Mouse (Mus musculus) lung, adult 2 months (tissue): ENCODE measurements around the gene Irak2.

Experiments used
- CTCF ChIP-seq: fragments of 200-500 bp; IDR thresholded peaks from 2 replicates; pipeline ENCODE4 v1.5.1; 2011; ENCODE audit warnings: mild to moderate bottlenecking, low read length, control low read depth; ENCODE audit not compliant: insufficient read depth
- POLR2A ChIP-seq: fragments of 200-500 bp; IDR thresholded peaks from 2 replicates; pipeline ENCODE4 v1.6.1; 2011; ENCODE audit warnings: low read depth, mild to moderate bottlenecking, control low read depth, low read length, borderline replicate concordance; ENCODE audit errors: extremely low read depth

DNA sequence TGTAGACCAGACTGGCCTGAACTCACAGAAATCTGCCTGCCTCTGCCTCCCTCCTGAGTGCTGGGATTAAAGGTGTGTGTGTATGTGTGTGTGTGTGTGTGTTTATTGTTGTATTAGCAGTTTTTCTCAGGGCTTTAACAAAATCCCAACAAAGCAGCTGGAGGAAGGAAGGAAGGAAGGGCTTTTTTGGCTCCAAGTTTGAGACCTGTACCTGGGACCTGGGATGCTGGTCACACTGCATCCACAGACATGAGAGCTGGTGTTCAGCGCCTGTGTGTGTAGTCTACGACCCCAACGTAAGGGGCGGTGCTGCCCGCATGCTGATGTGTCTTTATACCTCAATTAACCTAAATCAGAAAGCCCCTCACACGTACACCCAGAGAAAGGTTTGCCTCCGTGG lies 15.3 kb downstream of the Irak2 start:
- no peak for TF ChIP-seq CTCF
- TF ChIP-seq POLR2A = no peak
